Mouse (Mus musculus): ENCODE measurements around the gene Ankrd33. TPM values are rescaled to one million over a fixed set of nuclear protein-coding genes. Genes with fewer than 3 reads are reported as not detected.

The Ankrd33 gene
- total RNA-seq, 2 experiments from 2014 or later, result 0.73 to 1.2 TPM

DNA sequence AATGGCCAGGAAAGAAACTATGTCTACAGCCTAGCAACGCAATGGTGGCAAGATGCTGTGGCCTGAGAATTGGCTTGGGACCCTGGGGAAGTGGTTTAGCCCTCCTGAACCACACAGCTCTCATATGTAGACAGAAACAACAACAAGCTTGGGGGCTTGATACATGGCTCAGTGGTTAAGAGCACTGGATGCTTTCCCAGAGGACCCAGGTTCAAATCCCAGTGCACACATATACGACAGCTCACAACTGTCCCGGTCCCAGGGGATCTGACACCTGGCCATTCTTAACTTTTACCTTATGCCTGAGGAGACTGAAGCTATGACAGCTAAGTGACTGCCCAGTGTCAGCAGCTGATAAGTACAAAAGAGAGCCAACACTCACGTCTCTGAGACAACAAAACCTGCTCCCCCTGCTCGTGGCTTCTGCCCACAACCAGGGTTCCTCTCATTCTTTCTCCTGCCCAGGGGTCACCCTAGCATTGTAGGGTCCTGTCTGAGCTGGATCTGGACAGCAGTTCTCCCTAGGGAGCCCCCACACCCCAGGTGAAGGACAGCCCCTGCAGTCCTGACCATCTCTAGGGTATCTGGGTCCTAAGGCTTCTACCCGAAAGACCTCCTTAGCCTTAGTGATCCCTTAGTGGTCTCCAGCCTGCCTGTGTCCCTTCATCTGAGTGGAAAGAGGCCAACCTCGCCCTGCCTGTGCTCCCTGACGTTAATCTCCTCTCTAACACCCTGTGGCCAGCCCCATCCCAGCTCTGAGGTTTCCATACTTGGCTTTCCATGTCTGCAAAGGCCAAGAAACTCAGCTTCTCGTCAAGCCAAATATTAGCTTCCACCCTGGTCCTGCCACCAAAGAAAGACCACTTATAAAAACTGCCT, 6.1 kb downstream of the Ankrd33 start:
- no peak for DNase-seq (ENCODE audit: low spot score in 2 of 2)

DNA sequence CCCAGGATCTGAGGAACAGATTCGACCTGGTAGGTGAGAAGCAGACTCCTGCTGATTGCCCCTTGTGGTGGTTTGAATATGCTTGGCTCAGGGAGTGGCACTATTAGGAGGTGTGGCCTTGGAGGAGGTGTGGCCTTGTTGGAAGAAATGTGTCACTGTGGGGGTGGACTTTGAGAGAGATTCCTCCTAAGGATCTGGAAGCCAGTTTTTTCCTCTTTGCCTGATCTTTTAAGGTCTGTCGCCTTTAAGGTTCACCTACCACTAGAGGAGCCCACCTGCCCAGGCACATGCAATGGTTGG, 6.7 kb downstream of the Ankrd33 start:
- no peak for DNase-seq (ENCODE audit: low spot score in 2 of 2)

DNA sequence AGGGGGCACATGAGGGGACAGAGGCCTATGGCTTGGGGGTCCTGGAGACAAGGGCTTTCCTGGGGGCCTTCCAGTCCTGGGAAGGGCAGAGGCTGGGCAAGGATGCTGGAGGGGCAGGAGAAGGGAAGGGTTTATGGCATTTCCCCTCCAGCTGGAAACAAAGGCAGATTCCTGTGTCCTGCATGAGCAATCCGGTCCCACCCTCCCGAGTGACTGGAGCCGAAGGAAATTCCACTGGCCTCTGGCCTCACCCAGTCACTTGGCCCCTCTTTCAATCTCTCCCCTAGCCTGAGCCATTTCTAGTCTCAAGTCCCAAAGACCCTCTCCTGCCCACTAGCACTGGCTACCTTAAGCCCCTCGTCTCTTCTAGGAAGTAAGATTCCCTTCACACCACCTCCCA, 7.6 kb downstream of the Ankrd33 start:
- DNase-seq (ENCODE audit: low spot score in 2 of 2), result no peak

DNA sequence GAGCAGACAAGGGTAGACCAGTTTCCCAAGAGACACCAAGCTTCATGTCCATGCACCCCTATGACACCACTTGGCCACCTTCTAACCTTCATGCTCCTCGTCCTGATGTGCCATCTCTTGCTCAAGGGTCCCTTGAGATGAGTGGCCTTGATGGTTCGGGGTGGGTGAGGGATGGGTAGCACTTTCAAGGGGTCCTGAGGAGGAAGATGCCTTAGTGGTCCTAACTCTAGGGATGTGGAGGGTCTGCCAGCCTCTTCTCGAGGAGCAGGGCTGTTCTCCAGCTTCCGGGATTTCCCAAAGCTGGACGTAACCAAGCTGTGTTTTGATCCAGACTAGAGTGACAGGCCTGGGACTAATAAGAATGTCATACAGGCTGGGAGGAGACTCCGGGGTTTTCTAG, 10.0 kb downstream of the Ankrd33 start:
- no peak for DNase-seq (ENCODE audit: low spot score in 2 of 2)

DNA sequence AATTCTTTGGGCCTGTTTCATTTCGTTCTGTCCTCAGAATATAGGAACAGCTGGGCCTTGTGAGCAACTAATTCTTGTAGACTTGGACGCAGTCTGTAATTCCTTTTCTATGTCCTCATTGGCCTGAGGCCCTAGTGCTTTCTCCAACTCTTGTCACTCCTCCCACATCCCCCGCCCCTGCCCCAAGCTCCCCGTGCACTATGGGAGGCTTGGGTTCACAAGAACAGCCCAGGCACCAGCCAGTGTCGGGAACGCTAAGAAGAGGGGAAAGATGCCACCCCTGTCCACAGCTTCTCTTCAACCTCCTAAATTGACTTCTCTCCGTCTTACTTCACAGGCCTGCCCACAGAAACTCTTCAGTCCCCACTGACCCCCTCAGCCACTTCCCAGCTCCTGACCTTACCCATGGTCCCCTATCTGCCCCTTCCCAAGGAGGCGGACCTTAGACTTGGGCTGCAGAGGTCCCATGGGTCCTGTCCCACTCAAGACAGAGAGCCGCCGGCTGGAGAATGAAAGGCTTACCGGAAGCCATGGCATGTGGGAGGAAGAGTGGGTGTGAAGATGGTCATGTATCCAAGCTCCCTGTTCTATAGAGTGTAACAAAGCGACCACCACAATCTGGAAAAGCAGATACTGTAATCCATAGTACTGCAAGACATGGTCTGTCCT, 11.5 kb downstream of the Ankrd33 start:
- no peak for DNase-seq (ENCODE audit: low spot score in 2 of 2)

DNA sequence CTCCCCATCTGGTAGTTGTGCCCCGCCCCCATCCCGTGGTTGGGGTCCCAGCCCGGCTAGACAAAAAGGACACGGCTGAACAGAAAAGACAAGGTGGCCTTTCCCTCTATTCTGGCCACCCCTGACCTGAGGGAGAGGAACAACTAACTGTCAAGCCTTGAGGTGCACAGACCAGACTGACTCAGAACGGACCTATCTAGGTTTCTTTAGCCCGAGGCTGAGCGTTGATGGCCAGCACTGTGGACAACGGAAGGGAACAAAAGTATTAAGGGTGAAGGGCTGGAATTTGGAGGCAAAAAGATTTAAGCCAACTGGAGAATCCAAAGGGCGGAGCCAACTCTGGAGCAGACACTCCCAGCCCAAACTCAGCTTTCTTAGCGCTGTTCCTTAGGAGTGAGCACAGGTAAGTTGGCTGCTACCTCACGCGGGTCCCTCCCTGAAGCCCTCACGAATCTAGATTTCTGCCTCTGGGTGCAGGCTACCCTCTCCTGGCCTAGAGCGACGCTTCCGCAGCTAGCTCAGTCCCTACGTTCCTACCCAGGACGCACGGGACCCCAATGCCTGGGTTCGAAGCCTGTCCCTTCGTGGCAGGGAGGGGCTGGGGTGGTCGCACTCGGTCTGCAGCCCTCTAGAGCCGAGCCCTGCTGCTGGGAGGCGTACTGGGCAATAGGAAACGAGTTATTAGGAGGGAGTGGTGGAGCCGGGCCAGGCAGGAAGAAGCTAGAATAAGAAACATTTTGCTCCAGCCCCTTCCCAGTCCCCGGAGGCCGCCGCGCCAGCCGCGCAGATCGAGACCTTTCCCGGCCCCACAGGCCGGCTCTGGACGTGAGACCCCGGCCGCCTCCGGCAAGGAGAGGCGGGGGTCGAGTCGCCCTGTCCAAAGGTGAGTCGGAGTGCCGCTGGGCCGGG, 12.9 kb downstream of the Ankrd33 start, which contains the start of gene Acvrl1:
Acvrl1 (plus strand) TSS at position 342 of the 909 bp plus-strand sequence.
- no peak for DNase-seq (ENCODE audit: low spot score in 2 of 2)

DNA sequence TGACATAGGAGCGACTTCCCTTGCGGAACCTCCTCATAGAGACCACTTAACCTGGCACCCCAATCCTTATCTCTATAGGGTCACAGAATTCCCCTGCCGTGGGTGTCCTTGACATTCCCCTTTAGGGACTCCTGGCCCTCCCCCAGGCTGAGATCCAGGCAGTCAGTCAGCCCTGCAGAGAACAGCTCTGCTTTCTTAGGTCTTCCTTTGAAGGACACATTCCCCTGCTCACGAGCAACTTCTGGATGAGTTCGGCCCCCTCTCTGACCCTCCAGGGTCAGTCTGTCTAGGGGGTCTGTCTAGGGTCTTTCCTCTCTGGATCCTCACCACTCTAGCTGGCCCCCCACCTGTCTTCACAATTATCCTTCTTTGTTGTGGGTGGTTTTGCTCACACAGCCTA, 13.9 kb downstream of the Ankrd33 start:
- no peak for DNase-seq (ENCODE audit: low spot score in 2 of 2)

DNA sequence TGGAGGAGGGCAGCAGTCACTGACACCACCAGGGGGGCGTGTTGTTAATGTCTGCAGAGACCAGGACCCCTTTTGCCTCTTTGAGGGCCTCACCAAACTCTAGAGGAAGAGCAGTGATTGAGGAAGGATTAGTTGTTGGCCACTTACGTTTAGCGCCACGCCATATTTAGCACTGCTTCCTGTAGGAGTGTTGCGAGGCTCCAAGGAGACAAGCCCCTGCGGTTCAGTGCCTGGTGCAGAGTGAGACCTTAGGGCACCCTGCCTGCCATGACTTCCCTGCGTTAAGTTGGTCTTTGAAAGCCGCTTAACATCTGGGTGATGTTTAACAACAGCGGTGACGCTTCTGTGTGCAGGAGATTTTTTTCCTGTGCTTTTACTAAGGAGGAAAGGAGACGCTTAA, 15.9 kb downstream of the Ankrd33 start:
- no peak for DNase-seq (ENCODE audit: low spot score in 2 of 2)

GRCm38 (mm10) chr15:101132041-101132440, 16.5 kb downstream of the Ankrd33 start:
- DNase-seq (ENCODE audit: low spot score in 2 of 2), result no peak

- no peak for DNase-seq (ENCODE audit: low spot score in 2 of 2)
Observed at GRCm38 (mm10) chr15:101132761-101133160, 17.2 kb downstream of the Ankrd33 start.

DNA sequence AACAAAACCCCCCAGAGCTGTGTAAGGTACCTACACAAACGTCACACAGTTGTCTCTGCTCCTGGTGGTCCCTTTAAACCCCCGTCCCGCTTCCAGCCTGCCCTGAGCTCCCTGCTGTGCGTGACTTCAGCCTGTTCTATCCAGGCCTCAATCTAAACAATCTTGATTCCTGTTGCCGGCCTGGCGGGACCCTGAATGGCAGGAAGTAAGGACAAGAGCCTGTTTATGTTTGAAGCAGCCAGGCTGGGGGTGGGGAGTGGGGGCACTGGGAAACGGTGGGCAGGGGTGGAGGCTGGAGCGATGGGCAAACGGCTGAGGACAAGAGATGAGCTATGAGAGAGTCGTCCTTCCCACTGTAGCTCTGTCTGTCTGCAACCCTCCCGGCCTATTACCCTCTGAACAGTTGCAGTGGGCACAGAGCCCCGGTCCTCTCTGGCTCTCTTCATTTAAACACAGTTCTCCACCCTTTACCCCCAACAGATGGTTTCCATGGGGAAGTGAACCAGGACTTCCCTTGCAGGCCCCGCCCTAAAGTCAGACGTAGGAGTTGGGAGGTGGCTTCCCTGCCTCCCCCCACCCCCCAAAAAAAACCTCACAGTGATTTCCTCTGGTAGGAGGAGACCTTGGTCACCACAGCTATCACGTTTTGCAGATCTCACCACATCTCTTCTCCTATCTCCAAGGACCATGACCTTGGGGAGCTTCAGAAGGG, 18.6 kb downstream of the Ankrd33 start:
- DNase-seq (ENCODE audit: low spot score in 2 of 2), result no peak

- no peak for DNase-seq (ENCODE audit: low spot score in 2 of 2)
Observed at GRCm38 (mm10) chr15:101135405-101135804, 19.9 kb downstream of the Ankrd33 start.

GRCm38 (mm10) chr15:101137455-101137854, 21.9 kb downstream of the Ankrd33 start:
- no peak for DNase-seq (ENCODE audit: low spot score in 2 of 2)

DNA sequence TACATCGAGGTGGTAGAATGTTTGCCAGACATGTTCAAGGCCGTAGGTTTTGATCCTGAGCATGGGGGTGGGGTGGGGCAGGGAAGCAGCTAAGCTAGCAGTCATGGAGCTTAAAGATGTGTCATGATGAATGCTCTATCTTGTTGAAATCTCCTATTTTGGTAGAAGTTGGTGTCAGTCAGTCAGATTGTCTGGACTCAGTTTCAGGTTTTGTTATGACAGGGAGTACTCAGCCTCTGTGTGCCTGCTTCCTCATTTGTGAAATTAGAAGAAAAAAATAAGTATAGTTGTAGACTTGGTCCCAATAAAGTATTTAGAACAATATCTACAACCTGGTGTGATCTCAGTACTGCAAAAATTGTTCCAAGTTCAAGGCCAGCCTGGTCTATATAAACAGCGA, 23.1 kb downstream of the Ankrd33 start:
- no peak for DNase-seq (ENCODE audit: low spot score in 2 of 2)

DNA sequence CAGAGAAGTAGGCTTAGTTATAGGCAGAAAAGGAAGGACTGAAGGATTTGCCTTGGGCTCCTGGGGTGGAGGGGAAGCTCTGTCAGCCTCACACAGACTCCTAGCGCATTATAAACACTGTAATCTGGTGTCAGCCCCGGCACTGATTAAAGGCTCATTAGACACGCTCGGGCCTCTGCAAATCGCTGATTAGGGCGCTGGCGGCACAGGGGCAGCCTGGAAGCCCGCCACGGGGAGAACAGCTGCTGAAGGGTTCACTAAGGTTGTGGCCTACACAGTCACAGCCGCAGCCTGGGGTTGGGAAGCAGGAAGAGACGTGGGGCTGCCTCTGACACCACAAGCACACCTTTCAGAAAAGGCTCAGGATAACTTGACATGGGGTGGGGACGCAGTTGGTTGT, 24.3 kb downstream of the Ankrd33 start:
- no peak for DNase-seq (ENCODE audit: low spot score in 2 of 2)

GRCm38 (mm10) chr15:101140587-101140986, 25.0 kb downstream of the Ankrd33 start:
- no peak for DNase-seq (ENCODE audit: low spot score in 2 of 2)

GRCm38 (mm10) chr15:101141061-101141541, 25.5 kb downstream of the Ankrd33 start:
- DNase-seq (ENCODE audit: low spot score in 2 of 2), result no peak

GRCm38 (mm10) chr15:101142672-101143071, 27.1 kb downstream of the Ankrd33 start:
- no peak for DNase-seq (ENCODE audit: low spot score in 2 of 2)

- no peak for DNase-seq (ENCODE audit: low spot score in 2 of 2)
Observed at GRCm38 (mm10) chr15:101143494-101143893, 27.9 kb downstream of the Ankrd33 start.

- DNase-seq (ENCODE audit: low spot score in 2 of 2), result no peak
Observed at GRCm38 (mm10) chr15:101144176-101144575, 28.6 kb downstream of the Ankrd33 start.

GRCm38 (mm10) chr15:101144779-101145178, 29.2 kb downstream of the Ankrd33 start:
- DNase-seq (ENCODE audit: low spot score in 2 of 2), result no peak

Data from adrenal gland, postnatal 4 days (tissue).